Mouse (Mus musculus): Measurements from ENCODE around the gene Saal1.

- TF ChIP-seq CTCF (IDR thresholded peaks at IDR 0.05) (peak; percentile 92), EP300 (IDR thresholded peaks at IDR 0.05) (no peak)
Measured at GRCm38 (mm10) chr7:46714518-46714917, 4.0 kb upstream of the Saal1 start.
